In the genomic region with DNA sequence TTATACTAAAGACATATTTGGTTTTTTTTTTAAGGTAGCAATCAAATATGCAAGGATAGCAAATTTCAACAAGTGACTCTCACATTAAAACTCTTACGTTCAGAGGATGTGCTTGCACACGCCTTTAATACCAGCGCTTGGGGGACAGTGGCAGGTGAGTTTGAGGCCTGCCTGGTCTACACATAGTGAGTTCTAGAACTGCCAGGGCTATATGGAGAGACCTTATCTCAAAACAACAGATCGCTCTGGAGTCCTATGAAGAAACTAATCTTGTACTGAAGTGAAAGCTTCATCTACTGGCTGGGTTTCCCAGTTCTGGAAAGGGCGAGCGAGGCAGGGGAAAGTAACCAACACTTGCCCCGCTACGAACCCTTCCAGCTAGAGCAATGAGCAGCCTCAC, we compare ENCODE assay signal across 19 mouse cellular contexts. TPM values are rescaled to one million over a fixed set of nuclear protein-coding genes. Genes with fewer than 3 reads are reported as not detected.
A peak's percentile ranks its signal among the peaks of the same experiment; 100 is the strongest.
DNase-seq lines count a peak whose midpoint lies in the region; ATAC-seq and TF ChIP-seq lines count a peak whose summit lies in the region.
"Had no signal": no experiment of that assay in that cellular context is flagged by ENCODE, and none has a peak within 500 bp of the region (broad histone marks: within the 10 kb centered on the region; RNA-seq: fewer than 3 reads in every experiment).

No protein-coding gene starts in this region.

- H3K4me1 ChIP-seq in CH12.LX (ENCODE audit: control insufficient read depth in 1 of 2, insufficient read depth in 2 of 2), result peaks cover 0 to 19% of the 10 kb centered on the region in 2 experiments; a peak in 2 of 4 replicates
- peaks cover 0 to 11% of the 10 kb centered on the region in 2 experiments; a peak in 2 of 4 replicates for H3K4me1 ChIP-seq in liver, embryonic 14.5 days (replicated peaks; ENCODE audit: control insufficient read depth in 2 of 2, insufficient read depth in 2 of 2, low read length in 1 of 2)
- H3K4me1 ChIP-seq: embryonic facial prominence, embryonic 12.5 days; hindbrain, embryonic 15.5 days had no signal

- no peak overlapping the region for H3K9ac ChIP-seq in CH12.LX (ENCODE audit: insufficient read depth, low read depth)
- H3K9ac ChIP-seq in liver, embryonic 14.5 days (replicated peaks), result no peak overlapping the region
- H3K9ac ChIP-seq: embryonic facial prominence, embryonic 12.5 days; forebrain, embryonic 12.5 days; heart, embryonic 13.5 days; hindbrain, embryonic 15.5 days had no signal

- dilution Hi-C loops in CH12.LX (cut with MboI; ENCODE audit: extremely low pct_ligation_motif_present, extremely low pct_unique_long_range_greater_than_20kb, low sequenced_read_pairs), result no loop called here

- no peak overlapping the region for H3K4me2 ChIP-seq in CH12.LX (ENCODE audit: insufficient read depth, low read depth, poor library complexity, severe bottlenecking)
- H3K4me2 ChIP-seq in liver, embryonic 14.5 days (ENCODE audit: low read depth), result no peak overlapping the region
- H3K4me2 ChIP-seq: embryonic facial prominence, embryonic 12.5 days; forebrain, embryonic 12.5 days; heart, embryonic 13.5 days; hindbrain, embryonic 15.5 days had no signal

- H3K36me3 ChIP-seq in CH12.LX (replicated peaks in 1 of 2; ENCODE audit: control insufficient read depth in 1 of 2, insufficient read depth in 1 of 2, low read length in 1 of 2), result peaks cover 54 to 89% of the 10 kb centered on the region in 2 experiments
- H3K36me3 ChIP-seq in liver, embryonic 14.5 days (replicated peaks; ENCODE audit: control insufficient read depth, insufficient read depth, low read depth), result peaks cover 29% of the 10 kb centered on the region

- no peak overlapping the region for H3K27ac ChIP-seq in CH12.LX (ENCODE audit: insufficient read depth, low read depth)
- no peak overlapping the region for H3K27ac ChIP-seq in liver, embryonic 14.5 days
- H3K27ac ChIP-seq: embryonic facial prominence, embryonic 12.5 days; forebrain, embryonic 12.5 days; heart, embryonic 13.5 days; hindbrain, embryonic 15.5 days had no signal

- TF ChIP-seq POLR2A in CH12.LX (IDR thresholded peaks at IDR 0.05; ENCODE audit: low read depth, low read length), result no peak

- intact Hi-C loops in gastrocnemius, postnatal 36 days (cut with DNase I), result no loop called here

- no peak overlapping the region for H3K4me3 ChIP-seq in CH12.LX (replicated peaks in 1 of 3; ENCODE audit: low read depth in 2 of 3, low read length in 2 of 3, poor library complexity in 1 of 3)
- H3K4me3 ChIP-seq in liver, embryonic 14.5 days (ENCODE audit: insufficient read depth in 1 of 2, low read depth in 2 of 2, low read length in 2 of 2), result no peak overlapping the region
- H3K4me3 ChIP-seq: embryonic facial prominence, embryonic 12.5 days; forebrain, embryonic 12.5 days; heart, embryonic 13.5 days; hindbrain, embryonic 15.5 days had no signal

- H3K27me3 ChIP-seq in CH12.LX (replicated peaks), result no peaks in the 10 kb centered on the region
- H3K27me3 ChIP-seq in liver, embryonic 14.5 days (ENCODE audit: control insufficient read depth, insufficient read depth, low read length), result no peaks in the 10 kb centered on the region
- H3K27me3 ChIP-seq: embryonic facial prominence, embryonic 12.5 days; forebrain, embryonic 12.5 days; heart, embryonic 13.5 days; hindbrain, embryonic 15.5 days had no signal

- H3K79me2 ChIP-seq in CH12.LX (replicated peaks; ENCODE audit: control insufficient read depth, extremely low read depth, insufficient read depth, poor library complexity, severe bottlenecking), result peaks cover 50% of the 10 kb centered on the region

- peaks cover under 1% of the 10 kb centered on the region for H3K9me3 ChIP-seq in CH12.LX (replicated peaks; ENCODE audit: low read length)
- H3K9me3 ChIP-seq in liver, embryonic 14.5 days (ENCODE audit: control insufficient read depth, low read length), result no peaks in the 10 kb centered on the region
- H3K9me3 ChIP-seq: embryonic facial prominence, embryonic 12.5 days; forebrain, embryonic 12.5 days; G1E; heart, embryonic 13.5 days; hindbrain, embryonic 15.5 days had no signal

- peak; percentile 70 for ATAC-seq in liver, embryonic 14.5 days (ENCODE audit: insufficient read depth)
- ATAC-seq in megakaryocyte-erythroid progenitor cell, adult 5-6 weeks (replicated peaks; ENCODE audit: low FRiP score, low TSS enrichment, poor library complexity, severe bottlenecking), result peak; percentile 79
- ATAC-seq in activated CD4-positive, CD25-positive, alpha-beta regulatory T cell, adult 4 months, result no peak
- ATAC-seq: forebrain, embryonic 16.5 days; inflammation-experienced regulatory T-cells, adult 6 months had no signal

- TF ChIP-seq CTCF in CH12.LX (conservative IDR thresholded peaks at IDR 0.05 in 1 of 2, IDR thresholded peaks at IDR 0.05 in 1 of 2; ENCODE audit: low read depth in 2 of 2, low read length in 2 of 2), result no peak
- TF ChIP-seq CTCF in liver, embryonic 14.5 days (IDR thresholded peaks at IDR 0.05; ENCODE audit: low read depth), result no peak

- TF ChIP-seq EP300 in CH12.LX (IDR thresholded peaks at IDR 0.05; ENCODE audit: low read length), result no peak
- TF ChIP-seq EP300 in liver, embryonic 14.5 days (IDR thresholded peaks at IDR 0.05; ENCODE audit: low read depth), result 0 out of 2 replicates have a peak, but pooled peaks have one; percentile 18

- no peak for DNase-seq in CH12.LX (ENCODE audit: extremely low read depth)
- DNase-seq in c-Kit-positive CD71-positive TER-119-positive erythroid progenitor cells, embryonic 14.5 days (ENCODE audit: low spot score), result peak; percentile 29
- DNase-seq in liver, embryonic 14.5 days (ENCODE audit: low read depth in 3 of 3, low spot score in 3 of 3), result no peak
- DNase-seq in gastrocnemius, postnatal 36 days, result no peak
- DNase-seq: adrenal gland, postnatal 10 days; cerebellum, adult 18-20 months; cerebellum, postnatal 10 days; embryo, embryonic 11 days; gastrocnemius, postnatal 10 days; heart, postnatal 36 days had no signal

- in situ Hi-C loops in CH12.LX (cut with MboI; ENCODE audit: low pct_ligation_motif_present, low pct_unique_long_range_greater_than_20kb, low sequenced_read_pairs), result no loop called here

- 55% methylated on average over 8 of the region's 8 CpGs for WGBS in liver, embryonic 14.5 days (ENCODE audit: insufficient replicate concordance)

- no peak for TF ChIP-seq RAD21 in CH12.LX (IDR thresholded peaks at IDR 0.05; ENCODE audit: low read depth, low read length)

TF ChIP-seq in CH12.LX, 34 proteins besides CTCF, POLR2A, EP300 and RAD21:
- TF ChIP-seq MAFK (IDR thresholded peaks at IDR 0.05; ENCODE audit: insufficient replicate concordance, low read length) (peak; percentile 46; the same call in 1 of the 2 replicates), POLR2AphosphoS2 (IDR thresholded peaks at IDR 0.05; ENCODE audit: low read depth, low read length) (no peak)
TF ChIP-seq in CH12.LX: peak in this region for 1.

RNA-seq across cellular contexts. Expression of a gene that starts 9.8 kb away (rescaled TPM):
- 77.9 and 97.6 TPM in 2 replicates for total RNA-seq in CH12.LX (2012; rRNA removed)
- 163 and 183 TPM in 2 replicates for total RNA-seq in CH12.LX (2014; rRNA removed)
- polyA plus RNA-seq in CH12.LX (2012; ENCODE audit: insufficient read length, low read depth), result 143 and 154 TPM in 2 replicates
- 15.8 and 22.2 TPM in 2 replicates for polyA plus RNA-seq in liver, embryonic 14.5 days (2012; rRNA removed)
- 21.9 and 25.4 TPM in 2 replicates for polyA plus RNA-seq in liver, embryonic 14.5 days (2014; fragmentation: Nextera tagmentation; extraction: Ambion mirVana)
- 65.1 and 68.0 TPM in 2 replicates for total RNA-seq in megakaryocyte-erythroid progenitor cell, adult 5-6 weeks (2014; fragmentation: Nextera tagmentation)
- 79.2 and 80.2 TPM in 2 replicates for total RNA-seq in megakaryocyte-erythroid progenitor cell, adult 5-6 weeks (2017)
- total RNA-seq in gastrocnemius, postnatal 36 days (2021), result 10 to 100 TPM; 43.6 to 44.5 TPM
- 10 to 100 TPM; 32.0 to 33.3 TPM for polyA plus RNA-seq in activated CD4-positive, CD25-positive, alpha-beta regulatory T cell, adult 4 months (2017; shearing (Covaris generic))

RNA-seq across cellular contexts. Expression of a gene that starts 36.6 kb away (rescaled TPM):
- total RNA-seq in CH12.LX (2012; rRNA removed) (384 TPM in 2 replicates), CH12.LX (2014; rRNA removed) (468 and 489 TPM in 2 replicates)
- 487 and 508 TPM in 2 replicates for polyA plus RNA-seq in CH12.LX (2012; ENCODE audit: insufficient read length, low read depth)
- polyA plus RNA-seq in liver, embryonic 14.5 days (2012; rRNA removed), result 27.6 and 38.9 TPM in 2 replicates
- polyA plus RNA-seq in liver, embryonic 14.5 days (2014; fragmentation: Nextera tagmentation; extraction: Ambion mirVana), result 87.4 and 92.6 TPM in 2 replicates
- total RNA-seq in megakaryocyte-erythroid progenitor cell, adult 5-6 weeks (2014; fragmentation: Nextera tagmentation), result 89.7 and 104 TPM in 2 replicates
- total RNA-seq in megakaryocyte-erythroid progenitor cell, adult 5-6 weeks (2017), result 129 and 147 TPM in 2 replicates
- total RNA-seq in gastrocnemius, postnatal 36 days (2021), result 10 to 100 TPM; 49.0 to 60.3 TPM
- 100 to 1,000 TPM; 117 to 122 TPM for polyA plus RNA-seq in activated CD4-positive, CD25-positive, alpha-beta regulatory T cell, adult 4 months (2017; shearing (Covaris generic))

RNA-seq across cellular contexts. Expression of a gene that starts 46.5 kb away (rescaled TPM):
- 490 and 629 TPM in 2 replicates for total RNA-seq in CH12.LX (2012; rRNA removed)
- total RNA-seq in CH12.LX (2014; rRNA removed), result 590 and 677 TPM in 2 replicates
- 850 and 889 TPM in 2 replicates for polyA plus RNA-seq in CH12.LX (2012; ENCODE audit: insufficient read length, low read depth)
- 22.6 and 74.4 TPM in 2 replicates for polyA plus RNA-seq in liver, embryonic 14.5 days (2012; rRNA removed)
- 180 and 187 TPM in 2 replicates for polyA plus RNA-seq in liver, embryonic 14.5 days (2014; fragmentation: Nextera tagmentation; extraction: Ambion mirVana)
- 208 and 348 TPM in 2 replicates for total RNA-seq in megakaryocyte-erythroid progenitor cell, adult 5-6 weeks (2014; fragmentation: Nextera tagmentation)
- total RNA-seq in megakaryocyte-erythroid progenitor cell, adult 5-6 weeks (2017), result 215 and 277 TPM in 2 replicates
- total RNA-seq in gastrocnemius, postnatal 36 days (2021), result 100 to 1,000 TPM; 121 TPM
- 100 to 1,000 TPM; 246 to 346 TPM for polyA plus RNA-seq in activated CD4-positive, CD25-positive, alpha-beta regulatory T cell, adult 4 months (2017; shearing (Covaris generic))
